Mouse (Mus musculus): Measurements from ENCODE around the gene Hes3. TPM values are rescaled to one million over a fixed set of nuclear protein-coding genes. Genes with fewer than 3 reads are reported as not detected.

The Hes3 gene
- polyA plus RNA-seq, 1 experiment from 2014 or later, result not detected

DNA sequence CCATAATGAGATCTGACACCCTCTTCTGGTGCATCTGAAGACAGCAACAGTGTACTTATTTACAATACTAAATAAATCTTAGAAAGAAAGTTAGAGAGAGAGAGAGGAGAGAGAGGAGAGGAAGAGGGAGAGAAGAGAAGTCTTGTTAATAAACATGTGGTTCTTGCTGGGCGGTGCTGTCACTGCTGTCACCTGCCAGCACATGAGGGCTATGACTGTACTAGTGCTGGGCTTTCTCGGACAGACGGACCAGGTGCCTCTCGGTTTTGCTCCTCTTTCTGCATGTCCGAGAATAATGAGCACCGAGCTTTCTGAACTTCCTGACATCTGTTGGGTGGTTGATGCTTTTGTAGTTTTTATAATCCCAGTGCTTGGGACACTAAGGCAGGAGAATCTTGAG, 40.8 kb downstream of the Hes3 start:
- Histone ChIP-seq H3K4me2 (ENCODE audit: low read length) (no peak overlapping the region), H3K27ac (ENCODE audit: low read length) (no peak overlapping the region), H3K27me3 (replicated peaks; ENCODE audit: control insufficient read depth, insufficient read depth, low read length) (no peaks in the 10 kb centered on the region), H3K9me3 (ENCODE audit: control insufficient read depth, low read length) (no peaks in the 10 kb centered on the region), H3K4me3 (replicated peaks; ENCODE audit: low read length) (no peak overlapping the region), H3K4me1 (replicated peaks; ENCODE audit: control insufficient read depth, insufficient read depth, low read length) (peaks cover 12% of the 10 kb centered on the region), H3K36me3 (ENCODE audit: control insufficient read depth, insufficient read depth) (no peaks in the 10 kb centered on the region), H3K9ac (replicated peaks; ENCODE audit: low read depth, low read length) (no peak overlapping the region)
- WGBS, result 86% methylated on average over 6 of the region's 6 CpGs
- ATAC-seq, result no peak

DNA sequence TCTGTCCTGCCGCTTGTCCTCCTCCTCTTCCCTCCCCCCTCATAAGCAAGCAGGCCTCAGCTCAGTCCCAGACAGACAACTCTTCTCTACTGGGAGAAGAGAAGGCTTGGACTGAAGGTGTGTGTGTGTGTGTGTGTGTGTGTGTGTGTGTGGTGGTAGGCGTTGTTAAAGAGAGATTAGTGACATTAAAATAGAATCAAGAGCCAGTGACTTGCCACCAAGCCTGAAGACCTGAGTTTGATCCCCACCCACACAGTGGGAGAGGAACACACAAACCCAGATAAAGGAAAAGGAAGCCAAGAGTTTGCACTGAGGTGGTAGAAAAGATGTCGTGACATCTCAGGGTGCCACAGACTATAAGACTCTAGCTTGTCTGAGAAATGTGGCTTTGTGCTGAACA, 44.3 kb downstream of the Hes3 start:
- 70% methylated on average over 3 of the region's 3 CpGs for WGBS
- Histone ChIP-seq H3K9ac (replicated peaks; ENCODE audit: low read depth, low read length) (no peak overlapping the region), H3K27ac (ENCODE audit: low read length) (no peak overlapping the region), H3K4me1 (replicated peaks; ENCODE audit: control insufficient read depth, insufficient read depth, low read length) (peaks cover 16% of the 10 kb centered on the region), H3K9me3 (ENCODE audit: control insufficient read depth, low read length) (no peaks in the 10 kb centered on the region), H3K36me3 (ENCODE audit: control insufficient read depth, insufficient read depth) (no peaks in the 10 kb centered on the region), H3K4me2 (ENCODE audit: low read length) (no peak overlapping the region), H3K27me3 (replicated peaks; ENCODE audit: control insufficient read depth, insufficient read depth, low read length) (no peaks in the 10 kb centered on the region), H3K4me3 (replicated peaks; ENCODE audit: low read length) (no peak overlapping the region)
- no peak for ATAC-seq

DNA sequence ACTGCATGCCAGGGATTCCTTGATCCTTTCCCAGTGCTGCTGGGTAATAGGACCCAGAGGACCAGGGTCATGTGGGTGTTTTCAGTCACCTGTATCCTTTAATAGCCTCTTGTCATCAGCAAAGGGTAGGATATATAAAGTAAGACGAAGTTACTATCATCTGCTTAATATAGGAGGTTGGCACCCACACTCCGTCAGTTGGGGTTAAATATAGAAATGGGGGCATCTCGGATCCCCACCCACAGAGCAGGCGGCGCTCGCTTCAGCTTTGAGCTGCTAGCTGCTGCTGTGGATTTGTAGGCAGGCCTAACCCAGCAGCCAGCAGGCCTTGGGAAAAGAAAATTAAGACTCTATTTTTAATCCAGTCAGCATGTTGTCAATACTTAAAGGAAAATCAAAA, 45.5 kb downstream of the Hes3 start:
- H3K4me2 ChIP-seq (ENCODE audit: low read length), result no peak overlapping the region
- ATAC-seq, result no peak
- H3K27ac ChIP-seq (ENCODE audit: low read length), result no peak overlapping the region
- H3K9ac ChIP-seq (replicated peaks; ENCODE audit: low read depth, low read length), result no peak overlapping the region
- H3K9me3 ChIP-seq (ENCODE audit: control insufficient read depth, low read length), result no peaks in the 10 kb centered on the region
- no peak overlapping the region for H3K4me3 ChIP-seq (replicated peaks; ENCODE audit: low read length)
- 76% methylated on average over 6 of the region's 6 CpGs for WGBS
- H3K36me3 ChIP-seq (ENCODE audit: control insufficient read depth, insufficient read depth), result no peaks in the 10 kb centered on the region
- H3K27me3 ChIP-seq (replicated peaks; ENCODE audit: control insufficient read depth, insufficient read depth, low read length), result no peaks in the 10 kb centered on the region
- H3K4me1 ChIP-seq (replicated peaks; ENCODE audit: control insufficient read depth, insufficient read depth, low read length), result peaks cover 16% of the 10 kb centered on the region

- H3K4me3 ChIP-seq (replicated peaks; ENCODE audit: low read length), result no peak overlapping the region
- 87% methylated on average over 11 of the region's 11 CpGs for WGBS
- H3K9me3 ChIP-seq (ENCODE audit: control insufficient read depth, low read length), result no peaks in the 10 kb centered on the region
- H3K9ac ChIP-seq (replicated peaks; ENCODE audit: low read depth, low read length), result no peak overlapping the region
- peaks cover 16% of the 10 kb centered on the region for H3K4me1 ChIP-seq (replicated peaks; ENCODE audit: control insufficient read depth, insufficient read depth, low read length)
- no peaks in the 10 kb centered on the region for H3K27me3 ChIP-seq (replicated peaks; ENCODE audit: control insufficient read depth, insufficient read depth, low read length)
- H3K4me2 ChIP-seq (ENCODE audit: low read length), result no peak overlapping the region
- no peak overlapping the region for H3K27ac ChIP-seq (ENCODE audit: low read length)
- no peak for ATAC-seq
- H3K36me3 ChIP-seq (ENCODE audit: control insufficient read depth, insufficient read depth), result no peaks in the 10 kb centered on the region
These were observed 46.6 kb downstream of the Hes3 start for GRCm38 (mm10) chr4:152244545-152245522.

GRCm38 (mm10) chr4:152243969-152244368, 47.5 kb downstream of the Hes3 start:
- H3K27ac ChIP-seq (ENCODE audit: low read length), result no peak overlapping the region
- 94% methylated on average over 8 of the region's 8 CpGs for WGBS
- H3K4me2 ChIP-seq (ENCODE audit: low read length), result no peak overlapping the region
- no peaks in the 10 kb centered on the region for H3K9me3 ChIP-seq (ENCODE audit: control insufficient read depth, low read length)
- no peak overlapping the region for H3K4me3 ChIP-seq (replicated peaks; ENCODE audit: low read length)
- ATAC-seq, result no peak
- no peak overlapping the region for H3K9ac ChIP-seq (replicated peaks; ENCODE audit: low read depth, low read length)
- H3K4me1 ChIP-seq (replicated peaks; ENCODE audit: control insufficient read depth, insufficient read depth, low read length), result peaks cover 16% of the 10 kb centered on the region
- no peaks in the 10 kb centered on the region for H3K36me3 ChIP-seq (ENCODE audit: control insufficient read depth, insufficient read depth)
- H3K27me3 ChIP-seq (replicated peaks; ENCODE audit: control insufficient read depth, insufficient read depth, low read length), result no peaks in the 10 kb centered on the region

DNA sequence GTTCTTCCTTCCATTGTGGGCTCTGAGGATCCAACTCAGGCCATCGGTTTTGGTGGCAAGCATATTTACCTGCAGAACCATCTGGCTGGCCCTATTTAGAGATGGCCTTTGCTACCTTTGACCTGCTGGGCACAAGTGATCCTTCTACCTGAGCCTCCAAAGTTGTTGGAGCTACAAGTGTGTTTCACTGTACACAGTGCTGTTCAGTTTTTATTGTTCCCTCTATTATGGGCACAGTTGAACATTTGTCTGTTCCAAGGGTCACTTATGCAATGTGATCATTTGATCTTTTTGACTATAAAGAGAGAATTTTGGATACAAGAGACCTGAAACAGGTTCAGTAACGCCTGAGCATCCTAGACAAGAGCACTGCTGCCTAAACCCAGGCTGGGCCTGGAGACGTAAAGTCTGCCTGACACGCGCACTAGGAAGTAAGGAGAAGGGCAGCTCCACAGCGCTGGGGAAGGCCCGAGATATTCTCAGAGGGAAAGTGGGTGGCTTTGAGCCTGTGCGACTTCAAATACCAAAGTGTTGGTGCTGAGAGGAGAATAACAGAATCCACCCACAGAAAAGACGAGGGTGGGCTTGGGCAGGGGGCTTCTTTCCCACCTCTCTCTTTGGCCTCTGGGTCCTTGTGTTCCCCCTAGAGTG, 48.1 kb downstream of the Hes3 start:
- 87% methylated on average over 9 of the region's 9 CpGs for WGBS
- Histone ChIP-seq H3K4me3 (replicated peaks; ENCODE audit: low read length) (no peak overlapping the region), H3K4me2 (ENCODE audit: low read length) (no peak overlapping the region), H3K4me1 (replicated peaks; ENCODE audit: control insufficient read depth, insufficient read depth, low read length) (peaks cover 16% of the 10 kb centered on the region), H3K9me3 (ENCODE audit: control insufficient read depth, low read length) (no peaks in the 10 kb centered on the region), H3K36me3 (ENCODE audit: control insufficient read depth, insufficient read depth) (no peaks in the 10 kb centered on the region), H3K27me3 (replicated peaks; ENCODE audit: control insufficient read depth, insufficient read depth, low read length) (no peaks in the 10 kb centered on the region), H3K9ac (replicated peaks; ENCODE audit: low read depth, low read length) (no peak overlapping the region), H3K27ac (ENCODE audit: low read length) (no peak overlapping the region)
- no peak for ATAC-seq

- H3K4me3 ChIP-seq (replicated peaks; ENCODE audit: low read length), result no peak overlapping the region
- no peaks in the 10 kb centered on the region for H3K9me3 ChIP-seq (ENCODE audit: control insufficient read depth, low read length)
- no peak overlapping the region for H3K4me2 ChIP-seq (ENCODE audit: low read length)
- no peak for ATAC-seq
- H3K4me1 ChIP-seq (replicated peaks; ENCODE audit: control insufficient read depth, insufficient read depth, low read length), result no peaks in the 10 kb centered on the region; the same call in 1 of the 2 replicates
- H3K27ac ChIP-seq (ENCODE audit: low read length), result no peak overlapping the region
- H3K27me3 ChIP-seq (replicated peaks; ENCODE audit: control insufficient read depth, insufficient read depth, low read length), result no peaks in the 10 kb centered on the region
- no peaks in the 10 kb centered on the region for H3K36me3 ChIP-seq (ENCODE audit: control insufficient read depth, insufficient read depth)
- 60% methylated on average over 4 of the region's 4 CpGs for WGBS
- no peak overlapping the region for H3K9ac ChIP-seq (replicated peaks; ENCODE audit: low read depth, low read length)
These were observed 51.5 kb downstream of the Hes3 start for GRCm38 (mm10) chr4:152239974-152240373.

Other genes starting within 250 kb of the Hes3 start
- gene Plekhg5, start 219.2 kb downstream of the Hes3 start, polyA plus RNA-seq (2015; fragmentation: Nextera tagmentation; extraction: Ambion mirVana), result 11.7 and 13.2 TPM in 2 replicates
- 0.97 and 1.5 TPM in 2 replicates for gene Tnfrsf25, start 175.7 kb downstream of the Hes3 start, polyA plus RNA-seq (2015; fragmentation: Nextera tagmentation; extraction: Ambion mirVana)
- 0.08 and 0.12 TPM in 2 replicates for gene Espn, start 139.3 kb downstream of the Hes3 start, polyA plus RNA-seq (2015; fragmentation: Nextera tagmentation; extraction: Ambion mirVana)
- gene Hes2, start 132.8 kb downstream of the Hes3 start, polyA plus RNA-seq (2015; fragmentation: Nextera tagmentation; extraction: Ambion mirVana), result not detected in 2 replicates
- gene Acot7, start 113.5 kb downstream of the Hes3 start, polyA plus RNA-seq (2015; fragmentation: Nextera tagmentation; extraction: Ambion mirVana), result 210 and 269 TPM in 2 replicates
- gene Gpr153, start 17.4 kb downstream of the Hes3 start, polyA plus RNA-seq (2015; fragmentation: Nextera tagmentation; extraction: Ambion mirVana), result 4.4 and 6.2 TPM in 2 replicates
- 20.7 and 21.3 TPM in 2 replicates for gene Icmt, start 5.6 kb upstream of the Hes3 start, polyA plus RNA-seq (2015; fragmentation: Nextera tagmentation; extraction: Ambion mirVana)
- gene Rnf207, start 27.3 kb upstream of the Hes3 start, polyA plus RNA-seq (2015; fragmentation: Nextera tagmentation; extraction: Ambion mirVana), result 2.4 and 4.0 TPM in 2 replicates
- 173 and 196 TPM in 2 replicates for gene Rpl22, start 34.1 kb upstream of the Hes3 start, polyA plus RNA-seq (2015; fragmentation: Nextera tagmentation; extraction: Ambion mirVana)
- gene Chd5, start 47.0 kb upstream of the Hes3 start, polyA plus RNA-seq (2015; fragmentation: Nextera tagmentation; extraction: Ambion mirVana), result 26.4 and 33.5 TPM in 2 replicates
- gene Nphp4, start 185.0 kb upstream of the Hes3 start, polyA plus RNA-seq (2015; fragmentation: Nextera tagmentation; extraction: Ambion mirVana), result 5.5 and 5.7 TPM in 2 replicates
- gene Kcnab2, start 186.2 kb upstream of the Hes3 start, polyA plus RNA-seq (2015; fragmentation: Nextera tagmentation; extraction: Ambion mirVana), result 15.1 and 19.2 TPM in 2 replicates